Mouse (Mus musculus) c-Kit-positive CD71-positive TER-119-positive erythroid progenitor cells, embryonic 14.5 days (primary cell): Measurements from ENCODE around the gene Scnn1a.
"Not testable (repeated sequence)": the region's sequence is repeated elsewhere in the genome, so short reads cannot be mapped to it uniquely, and the experiment has no call there.

Experiments
- DNase-seq: peaks from one replicate; pipeline ENCODE4 v3.0.0-alpha.2; 2013; ENCODE audit warnings: low spot score

Gene Scnn1a

DNA sequence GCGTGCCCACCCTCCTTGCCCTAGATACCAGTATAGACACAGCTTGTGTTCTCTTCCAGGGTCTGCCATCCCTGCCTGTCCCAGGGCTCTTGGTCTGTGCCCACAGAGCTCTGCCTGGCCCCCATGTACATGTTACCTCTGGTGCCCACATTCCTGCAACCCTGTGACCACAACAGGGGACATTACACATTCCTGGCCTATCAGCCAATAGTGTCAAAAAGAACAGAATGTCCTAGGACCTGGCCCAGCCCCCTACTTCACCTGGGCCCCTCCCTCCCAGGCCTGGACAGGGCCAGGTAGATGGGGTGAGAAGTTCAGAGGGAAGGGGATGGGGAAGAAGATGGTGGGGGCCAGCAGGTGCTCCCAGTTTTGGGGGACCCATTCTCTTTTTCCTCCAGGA, at the start of gene Scnn1a:
TSS of gene Scnn1a (plus strand) at position 337 of the 400 bp plus-strand sequence.
- no peak for DNase-seq

DNA sequence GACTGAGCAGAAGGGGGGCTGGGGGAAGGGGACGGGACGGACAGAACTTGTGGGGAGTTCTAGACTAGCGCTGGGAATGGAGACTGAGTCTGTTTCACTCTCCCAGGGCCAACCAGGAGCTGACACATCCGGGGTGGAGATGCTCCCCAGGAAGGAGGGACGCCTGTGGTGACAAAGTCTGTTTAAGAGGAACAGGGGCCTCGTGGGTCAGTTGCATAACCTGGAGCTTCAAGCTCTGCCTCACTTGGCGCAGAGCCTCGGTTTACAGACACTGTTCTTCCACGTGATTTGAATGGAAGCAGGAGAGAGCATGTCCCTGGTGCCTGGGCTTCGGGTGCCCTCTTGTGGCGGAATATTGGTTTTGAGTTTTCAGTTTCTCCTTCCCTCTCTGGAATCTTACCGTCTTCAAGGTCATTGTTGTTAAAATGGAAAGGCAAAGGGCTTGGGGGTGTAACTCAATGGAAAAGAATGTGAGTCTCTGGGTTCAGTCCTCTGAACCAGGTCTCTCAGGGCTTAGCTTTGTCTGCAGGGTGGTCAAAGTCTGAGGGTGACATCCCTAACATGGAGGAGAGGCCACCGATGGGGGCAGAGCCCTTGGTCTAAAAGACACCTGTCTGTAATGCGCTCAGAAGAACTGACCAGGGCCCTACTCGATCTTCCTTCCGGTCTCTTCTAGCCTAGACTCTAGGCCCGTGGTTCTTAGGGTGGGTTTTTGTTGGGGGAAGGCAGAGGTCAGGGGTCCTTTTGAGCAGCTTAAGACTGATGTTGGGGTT, 48.8 kb upstream of the Scnn1a start:
- peak; percentile 70 for DNase-seq

DNA sequence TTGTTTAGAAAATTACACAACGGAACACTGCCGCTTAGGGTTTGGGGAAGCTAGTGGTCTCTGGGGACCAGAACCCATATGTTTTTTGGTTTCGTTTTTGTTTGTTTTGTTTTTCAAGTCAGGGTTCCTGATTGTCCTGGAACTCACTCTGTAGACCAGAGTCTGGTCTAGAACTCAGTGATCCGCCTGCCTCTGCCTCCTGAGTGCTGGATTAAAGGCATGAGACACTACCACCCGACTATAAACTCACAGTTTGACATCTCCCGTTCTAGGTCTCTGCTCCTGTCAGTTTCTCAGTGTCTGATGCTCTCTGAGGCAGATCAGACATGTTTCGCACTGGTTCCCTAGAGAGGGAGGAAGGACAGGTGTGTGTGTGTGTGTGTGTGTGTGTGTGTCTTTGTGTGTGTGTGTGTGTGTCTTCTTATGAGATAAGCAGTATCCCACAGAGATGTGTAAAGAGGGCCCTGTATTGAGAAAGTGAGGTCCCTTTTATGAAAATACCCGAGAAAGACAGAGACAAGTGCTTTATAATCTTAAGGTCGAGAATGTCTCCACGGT, 48.2 kb upstream of the Scnn1a start:
- DNase-seq, result no peak

DNA sequence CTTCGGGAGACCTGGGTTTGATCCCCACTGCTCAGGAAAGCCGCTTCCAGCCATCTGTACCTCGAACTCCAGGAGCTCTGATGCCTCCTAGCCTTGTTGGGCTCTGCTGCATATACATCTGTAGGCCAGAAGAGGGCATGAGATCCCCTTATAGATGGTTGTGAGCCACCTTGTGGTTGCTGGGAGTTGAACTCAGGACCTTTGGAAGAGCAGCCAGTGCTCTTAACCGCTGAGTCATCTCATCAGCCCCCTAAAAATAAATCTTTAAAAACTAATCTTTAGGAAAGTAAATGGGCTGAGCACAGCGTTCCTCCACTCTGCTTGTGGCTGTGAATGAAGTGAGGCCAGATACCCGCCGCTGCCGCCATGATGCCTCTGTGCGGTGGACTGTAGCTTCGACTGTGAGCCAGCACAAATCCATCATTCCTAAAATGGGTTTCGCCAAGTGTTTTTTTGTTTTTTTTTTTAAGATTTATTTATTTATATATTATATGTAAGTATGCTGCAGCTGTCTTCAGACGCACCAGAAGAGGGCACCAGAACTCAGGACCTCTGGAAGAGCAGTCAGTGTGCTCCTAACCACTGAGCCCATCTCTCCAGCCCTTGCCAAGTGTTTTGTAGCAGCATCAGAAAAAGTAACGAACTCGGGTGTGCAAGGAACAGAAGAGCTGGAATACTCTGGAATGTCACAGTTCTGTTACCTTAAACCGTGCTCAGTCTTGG, 45.5 kb upstream of the Scnn1a start:
- DNase-seq, result no peak

DNA sequence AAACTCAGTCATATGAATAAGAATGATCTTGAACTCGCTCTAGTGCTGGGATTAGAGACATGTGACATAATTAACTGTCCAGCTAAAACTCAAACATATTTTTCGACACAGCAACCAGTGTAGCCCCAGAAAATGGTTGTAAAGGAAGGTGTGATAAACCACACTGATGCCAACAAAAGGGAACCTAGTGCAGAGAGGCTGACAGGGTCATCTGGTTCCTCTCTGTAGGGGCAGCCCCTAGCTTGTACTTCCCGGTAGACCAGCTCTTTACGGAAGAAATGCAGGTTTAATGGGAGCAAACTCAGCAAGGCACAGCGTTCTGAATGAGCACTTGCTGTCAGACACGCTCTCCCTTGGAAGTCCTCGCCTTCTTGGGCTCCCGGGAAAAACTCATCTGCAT, 40.7 kb upstream of the Scnn1a start:
- DNase-seq, result no peak

DNA sequence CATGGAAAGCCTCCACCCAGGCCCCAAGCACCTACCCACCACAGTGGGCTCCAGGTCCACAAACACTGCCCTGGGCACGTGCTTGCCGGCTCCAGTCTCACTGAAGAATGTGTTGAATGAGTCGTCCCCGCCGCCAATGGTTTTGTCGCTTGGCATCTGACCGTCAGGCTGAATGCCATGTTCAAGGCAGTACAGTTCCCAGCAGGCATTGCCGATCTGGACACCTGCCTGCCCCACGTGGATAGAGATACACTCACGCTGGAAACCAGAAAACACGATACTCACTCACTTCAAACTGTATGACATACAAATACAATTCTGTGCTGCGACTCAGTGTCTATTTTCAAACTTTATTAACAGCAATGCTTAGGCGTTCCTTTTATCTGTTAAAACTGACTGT, 37.7 kb upstream of the Scnn1a start:
- DNase-seq, result not testable (repeated sequence)

DNA sequence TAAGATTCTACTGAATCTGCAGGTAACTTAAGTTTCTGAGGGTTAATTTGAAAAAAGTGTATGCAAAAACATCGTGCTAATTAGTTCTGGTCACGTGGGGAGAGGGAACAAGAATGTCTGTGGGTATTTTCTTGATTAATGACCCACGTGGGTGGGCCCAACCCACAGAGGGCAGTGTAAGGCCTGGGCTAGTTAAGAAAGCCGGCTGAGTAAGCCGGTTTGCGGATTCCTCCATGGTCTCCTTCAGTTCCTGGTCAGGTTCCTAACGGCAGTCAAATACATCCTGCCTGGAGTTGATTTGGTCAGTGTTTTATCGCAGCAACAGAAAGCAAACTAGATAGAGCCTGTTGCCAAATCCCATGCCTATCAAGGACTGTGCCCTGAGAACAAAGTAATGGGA, 36.2 kb upstream of the Scnn1a start:
- DNase-seq, result no peak

DNA sequence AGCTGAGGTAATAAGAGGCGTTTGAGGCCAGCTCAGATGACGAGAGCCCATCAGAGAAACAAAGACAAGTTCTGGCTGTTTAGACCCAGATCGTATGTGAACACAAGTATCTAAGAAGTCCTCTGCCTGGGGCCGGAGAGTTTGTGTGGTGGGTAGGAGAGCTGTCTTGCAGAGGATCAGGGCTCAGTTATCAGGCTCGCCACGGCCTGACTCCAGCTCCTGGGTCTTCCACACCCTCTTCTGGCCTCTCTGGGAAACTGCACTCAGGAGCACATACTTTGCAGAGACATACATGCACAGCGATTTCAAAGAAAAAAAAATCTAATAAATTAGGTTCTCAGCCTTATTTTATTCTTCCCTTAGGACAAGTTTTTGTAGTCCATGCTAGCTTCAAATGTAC, 35.7 kb upstream of the Scnn1a start:
- no peak for DNase-seq

DNA sequence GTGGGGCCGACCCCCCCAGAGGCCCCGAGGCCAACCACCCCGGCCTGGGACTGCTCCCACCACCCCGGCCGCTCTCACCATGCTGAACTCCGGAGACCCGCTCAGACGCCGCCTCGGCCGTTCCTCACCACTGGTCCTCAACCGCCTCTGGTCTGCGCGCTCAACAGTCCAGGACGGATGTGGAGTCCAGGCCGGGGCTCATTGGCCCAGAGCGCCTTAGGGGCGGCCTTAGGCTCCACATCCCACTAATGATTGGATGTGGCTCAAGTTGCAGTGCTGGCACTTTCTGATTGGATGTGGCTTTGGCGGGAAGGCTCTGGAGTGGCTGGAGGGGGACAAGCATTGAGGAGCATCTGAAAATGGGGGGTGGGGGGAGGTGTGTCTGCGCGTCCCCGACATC, 34.6 kb upstream of the Scnn1a start, which contains the start of gene Tuba3a:
TSS of gene Tuba3a (minus strand) at position 153 of the 400 bp plus-strand sequence.
- no peak for DNase-seq

DNA sequence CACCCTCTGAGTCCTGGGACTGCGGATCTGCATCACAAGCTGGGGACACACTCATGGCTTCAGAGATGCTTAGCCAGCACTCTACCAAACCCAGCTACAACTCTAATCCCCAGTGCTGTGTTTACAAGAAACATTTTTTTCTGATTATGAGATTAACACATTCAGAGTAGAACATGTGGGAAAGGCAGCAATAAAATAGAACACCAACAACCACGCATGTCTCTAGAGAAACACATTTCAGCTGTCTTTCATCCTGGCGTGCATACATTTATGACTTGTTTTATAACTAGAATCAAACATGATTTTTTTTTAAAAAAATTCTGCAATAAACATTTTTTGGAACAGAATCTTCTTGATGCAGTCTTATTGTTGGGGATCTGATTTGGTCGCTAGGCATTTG, 33.5 kb upstream of the Scnn1a start:
- DNase-seq, result no peak

DNA sequence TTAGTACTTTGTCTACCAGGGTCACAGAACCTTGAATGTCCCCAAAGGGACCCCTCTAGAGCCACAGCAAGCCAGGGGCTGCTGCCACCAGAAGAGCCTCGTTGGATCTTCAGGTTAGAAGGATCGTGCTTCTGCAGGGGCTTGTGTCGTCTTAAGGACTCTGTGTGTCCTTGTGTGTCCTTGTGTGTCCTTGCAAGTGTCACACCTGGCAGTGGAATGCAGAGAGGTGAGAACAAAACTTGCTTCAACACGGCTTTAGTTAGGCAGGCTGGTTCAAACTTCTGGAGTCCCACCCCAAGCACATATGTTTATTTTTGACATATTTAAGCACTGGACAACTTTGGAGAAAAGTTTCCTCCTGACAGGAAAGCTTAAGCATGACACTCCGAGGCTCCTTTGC, 31.7 kb upstream of the Scnn1a start:
- DNase-seq, result no peak

DNA sequence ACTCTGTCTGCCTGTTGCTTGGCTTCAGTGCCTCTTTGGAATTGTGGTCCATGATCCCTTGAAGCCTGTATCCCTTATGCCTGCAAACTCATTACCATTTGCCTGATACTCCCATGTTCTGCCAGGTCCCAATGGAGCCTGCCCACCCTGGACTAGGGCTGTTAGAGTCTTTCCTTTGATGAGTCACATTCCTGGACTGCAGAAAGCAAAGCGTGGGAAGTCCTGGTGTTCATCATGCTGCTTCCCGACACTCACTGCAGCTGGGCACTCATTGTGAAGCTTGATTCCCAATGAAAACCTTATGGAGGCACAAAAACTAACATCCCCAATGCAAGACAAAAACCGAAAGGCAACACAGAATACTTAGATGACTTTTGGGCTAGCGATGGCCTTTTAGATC, 29.1 kb upstream of the Scnn1a start:
- DNase-seq, result no peak

DNA sequence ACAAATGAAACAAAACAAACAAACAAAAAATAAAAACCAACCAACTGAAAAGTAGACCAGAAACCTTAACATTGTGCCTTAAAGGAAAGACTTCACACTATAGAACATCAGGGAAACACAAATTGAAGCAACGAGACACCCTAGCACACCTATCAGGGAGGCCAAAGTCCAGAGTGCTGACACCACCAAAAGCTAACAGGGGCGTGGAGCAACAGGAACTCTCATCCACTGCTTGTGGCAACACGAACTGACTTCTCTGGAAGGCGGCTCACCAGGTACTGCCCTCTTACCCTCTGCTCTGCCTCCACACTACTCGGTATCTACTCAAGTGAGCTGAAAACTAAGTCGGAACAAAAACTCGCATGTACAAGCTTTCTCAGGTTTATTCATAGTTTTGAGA, 28.2 kb upstream of the Scnn1a start:
- no peak for DNase-seq

DNA sequence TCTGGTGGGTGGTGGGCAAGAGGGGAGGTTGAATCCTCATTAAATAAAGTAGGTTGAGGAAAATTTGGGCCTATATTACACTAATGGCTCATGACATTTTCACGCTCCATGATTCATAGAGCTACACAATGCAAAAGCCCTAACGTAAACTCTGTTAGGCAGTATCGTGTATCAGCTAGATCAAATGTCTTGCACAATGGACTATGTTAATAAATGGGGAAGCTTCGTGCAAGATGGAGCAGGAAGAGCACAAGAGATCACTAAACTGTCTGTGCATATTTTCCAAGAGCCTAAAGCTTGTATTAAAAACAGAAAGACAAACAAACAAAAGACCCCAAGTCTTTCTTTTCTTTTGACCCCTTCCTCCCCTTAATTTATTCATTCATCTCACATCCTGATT, 26.4 kb upstream of the Scnn1a start:
- no peak for DNase-seq

DNA sequence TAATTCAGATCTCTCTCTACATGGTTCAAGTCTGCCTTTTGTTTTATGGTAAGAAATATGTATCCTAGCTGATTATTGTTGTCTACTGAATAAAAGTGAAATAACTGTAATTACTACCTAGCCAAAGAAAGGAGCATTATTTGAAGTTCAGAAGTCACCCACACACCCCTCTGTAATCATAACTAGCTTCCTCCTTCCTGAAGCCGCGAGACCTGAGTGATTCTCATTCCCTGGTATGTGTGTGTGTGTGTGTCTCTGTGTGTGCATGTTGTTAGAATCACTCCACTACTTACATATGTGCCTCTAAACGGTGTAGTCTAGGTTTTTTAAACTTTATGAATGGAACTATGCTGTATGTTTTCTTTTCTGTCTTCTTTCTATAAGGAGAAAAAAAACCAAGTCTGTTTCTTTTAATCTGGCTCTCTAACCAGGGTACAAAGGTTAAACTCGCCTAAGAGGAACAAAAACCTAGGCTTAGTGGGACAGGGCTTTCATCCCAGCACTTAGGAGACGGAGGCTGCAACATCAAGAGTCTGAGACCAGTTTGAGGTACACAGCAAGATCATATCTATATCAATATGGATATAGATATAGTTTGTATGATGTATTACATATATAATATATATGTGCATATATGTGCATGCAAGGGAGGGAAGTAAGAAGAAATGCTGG, 23.2 kb upstream of the Scnn1a start:
- DNase-seq, result no peak

DNA sequence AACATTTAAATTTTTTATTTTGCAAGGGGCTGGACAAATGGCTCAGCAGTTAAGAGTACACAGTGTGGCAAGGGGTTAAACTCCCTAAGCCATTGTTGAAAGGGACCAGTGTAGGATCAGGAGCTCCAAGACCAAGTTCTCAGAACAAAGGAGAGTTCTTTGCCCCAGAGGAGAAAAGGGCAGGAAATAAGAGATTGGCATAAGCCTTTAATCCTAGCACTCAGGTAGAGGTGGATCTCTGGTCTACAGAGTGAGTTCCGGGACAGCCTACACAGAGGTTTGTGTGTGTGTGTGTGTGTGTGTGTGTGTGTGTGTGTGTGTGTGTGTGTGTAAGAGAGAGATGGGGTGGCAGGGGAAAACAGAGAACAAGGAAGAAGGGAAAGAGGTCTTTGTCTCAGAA, 19.5 kb upstream of the Scnn1a start:
- no peak for DNase-seq

DNA sequence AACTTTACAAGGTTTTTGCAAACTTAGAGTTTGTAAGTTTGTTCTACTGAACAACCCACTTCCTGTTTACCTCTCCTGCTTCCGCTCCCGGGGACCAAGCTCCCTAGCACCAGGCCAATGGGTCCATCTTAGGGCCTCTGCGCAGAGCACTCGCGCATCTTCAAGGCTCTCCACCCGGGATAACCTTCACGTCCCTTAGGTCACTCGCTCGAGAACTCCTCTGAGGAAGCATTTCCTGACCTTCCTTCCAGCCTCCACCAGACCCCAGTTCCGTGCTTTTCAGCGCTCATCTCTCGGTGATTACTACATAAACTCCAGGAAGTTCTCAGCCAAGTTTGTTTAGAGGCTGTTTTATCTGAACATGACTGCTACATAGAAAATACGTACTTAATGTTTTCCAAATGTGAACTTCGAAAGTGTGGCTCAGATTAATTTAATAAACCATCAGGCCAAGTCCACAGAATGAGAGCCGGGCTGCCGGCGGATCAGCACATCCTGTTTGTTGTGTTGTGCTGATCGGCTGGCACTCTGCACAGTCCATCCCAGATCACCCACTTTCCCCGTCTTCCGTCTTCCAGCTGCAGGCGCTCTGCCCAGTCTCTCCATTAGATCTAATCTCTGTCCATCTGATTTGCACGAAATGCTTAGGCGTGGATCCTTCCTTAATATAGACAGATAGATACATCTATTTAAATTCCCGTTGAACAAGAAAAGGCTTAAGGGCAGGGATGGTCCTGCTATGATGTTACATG, 18.1 kb upstream of the Scnn1a start:
- no peak for DNase-seq

DNA sequence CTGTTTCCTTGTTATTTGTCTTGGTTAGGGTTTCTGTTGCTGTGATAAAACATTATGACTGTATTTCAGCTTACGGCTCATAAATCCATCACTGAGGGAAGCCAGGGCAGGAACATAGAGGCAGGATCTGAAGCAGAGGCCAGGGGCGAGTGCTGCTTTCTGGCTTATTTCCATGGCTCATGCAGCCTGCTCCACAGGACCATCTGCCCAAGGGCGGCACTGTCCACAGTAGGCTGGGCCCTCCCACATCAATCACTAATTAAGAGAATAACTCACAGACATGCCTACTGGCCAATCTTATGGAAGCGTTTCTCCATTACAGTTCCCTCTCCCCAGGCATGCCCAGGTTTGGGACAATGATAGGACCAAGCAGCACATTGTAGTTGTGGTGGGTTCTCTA, 17.2 kb upstream of the Scnn1a start:
- DNase-seq, result no peak

DNA sequence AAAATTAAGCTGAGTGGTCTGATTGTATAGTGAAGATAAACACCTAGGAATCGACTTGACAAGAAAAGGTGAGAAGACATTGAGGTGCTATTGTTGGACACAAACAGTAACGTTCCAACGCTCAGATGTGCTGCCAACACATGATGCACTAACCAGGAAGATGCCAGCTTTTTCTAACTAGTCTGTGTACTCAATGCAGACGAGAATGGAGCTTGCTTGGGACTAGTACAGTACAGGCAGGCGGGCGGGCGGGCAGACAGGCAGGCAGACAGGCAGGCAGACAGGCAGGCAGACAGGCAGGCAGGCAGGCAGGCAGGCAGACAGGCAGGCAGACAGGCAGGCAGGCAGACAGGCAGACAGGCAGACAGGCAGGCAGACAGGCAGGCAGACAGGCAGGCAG, 16.1 kb upstream of the Scnn1a start:
- DNase-seq, result not testable (repeated sequence)

DNA sequence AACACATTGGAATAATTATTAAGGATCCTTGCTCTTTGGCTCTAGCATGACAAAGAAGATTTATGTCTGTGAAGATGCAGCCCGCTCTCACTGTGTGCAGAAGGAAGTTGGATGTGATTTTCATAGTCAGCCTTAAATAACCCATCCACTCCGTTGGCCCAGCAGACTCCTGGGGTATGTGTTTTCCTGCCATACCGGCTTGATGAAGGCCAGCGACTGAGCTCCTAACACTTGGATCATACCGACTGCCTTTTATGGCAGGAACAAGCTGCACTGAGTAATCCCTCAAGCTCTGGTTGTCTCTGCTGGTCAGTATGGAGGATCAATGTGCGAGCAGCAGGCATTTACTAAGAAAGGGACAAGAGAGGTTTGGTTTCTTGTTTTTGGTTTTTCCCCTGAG, 15.0 kb upstream of the Scnn1a start:
- no peak for DNase-seq

DNA sequence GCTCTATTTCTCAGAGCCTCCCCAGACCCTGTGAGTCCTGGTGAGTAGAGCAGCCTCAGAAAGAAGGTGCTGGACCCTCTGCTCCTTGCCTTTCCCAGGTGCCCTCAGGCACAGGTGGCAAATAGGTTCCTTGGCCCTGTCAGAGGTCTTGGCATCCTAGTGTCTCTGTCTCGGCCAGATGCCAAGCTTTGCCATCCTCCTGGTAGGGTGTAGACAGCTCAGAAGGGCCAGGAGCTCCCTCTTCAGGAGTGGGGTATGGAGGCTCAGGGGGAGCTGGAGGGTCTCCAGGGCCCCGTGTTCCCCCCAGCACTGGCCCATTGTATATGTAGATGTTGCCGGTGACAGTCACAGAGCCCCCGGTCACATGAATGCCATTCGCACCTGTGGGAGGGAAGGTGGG, 13.4 kb upstream of the Scnn1a start:
- DNase-seq, result no peak

DNA sequence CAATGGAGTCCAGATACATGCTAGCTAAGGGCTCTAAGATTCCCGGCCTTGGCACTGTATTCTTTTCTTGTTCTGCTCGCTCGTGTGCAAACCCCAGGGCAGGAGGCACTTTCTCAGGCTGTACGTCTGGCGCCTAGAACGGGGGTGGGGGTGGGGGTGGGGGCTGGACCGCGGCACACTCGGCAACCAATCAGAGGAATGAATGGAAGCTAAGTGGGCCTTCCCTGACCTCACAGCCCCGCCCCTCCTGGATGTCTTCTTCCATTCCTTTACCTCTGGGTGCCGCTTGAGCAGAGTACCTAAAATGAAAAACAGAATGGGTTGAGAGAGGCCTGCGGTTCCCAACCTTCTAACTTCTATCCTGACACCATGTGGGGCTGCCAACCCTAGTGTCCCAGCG, 11.5 kb upstream of the Scnn1a start:
- DNase-seq, result no peak
